Mouse (Mus musculus) adrenal gland, adult 2 months (tissue): Measurements from ENCODE around the gene Stx5a. TPM values are rescaled to one million over a fixed set of nuclear protein-coding genes. Genes with fewer than 3 reads are reported as not detected.
"Not testable (repeated sequence)": the region's sequence is repeated elsewhere in the genome, so short reads cannot be mapped to it uniquely, and the experiment has no call there.

Experiments used
- DNase-seq: peaks from one replicate; pipeline ENCODE4 v3.0.0; 2021
- polyA plus RNA-seq: library from polyadenylated mRNA; depleted of rRNA; stranded (reverse); fragments of >200 nt; gene quantifications from 2 replicates; pipeline ENCODE4 v1.2.3, GENCODE M21; 2012
- total RNA-seq, 2 experiments: library from RNA; stranded (reverse); gene quantifications; 2 replicates each; pipeline ENCODE4 v1.2.3; 2021

Stx5a gene
- total and polyA plus RNA-seq, 3 experiments, result 67.1 to 95.4 (median 80.4) TPM

DNA sequence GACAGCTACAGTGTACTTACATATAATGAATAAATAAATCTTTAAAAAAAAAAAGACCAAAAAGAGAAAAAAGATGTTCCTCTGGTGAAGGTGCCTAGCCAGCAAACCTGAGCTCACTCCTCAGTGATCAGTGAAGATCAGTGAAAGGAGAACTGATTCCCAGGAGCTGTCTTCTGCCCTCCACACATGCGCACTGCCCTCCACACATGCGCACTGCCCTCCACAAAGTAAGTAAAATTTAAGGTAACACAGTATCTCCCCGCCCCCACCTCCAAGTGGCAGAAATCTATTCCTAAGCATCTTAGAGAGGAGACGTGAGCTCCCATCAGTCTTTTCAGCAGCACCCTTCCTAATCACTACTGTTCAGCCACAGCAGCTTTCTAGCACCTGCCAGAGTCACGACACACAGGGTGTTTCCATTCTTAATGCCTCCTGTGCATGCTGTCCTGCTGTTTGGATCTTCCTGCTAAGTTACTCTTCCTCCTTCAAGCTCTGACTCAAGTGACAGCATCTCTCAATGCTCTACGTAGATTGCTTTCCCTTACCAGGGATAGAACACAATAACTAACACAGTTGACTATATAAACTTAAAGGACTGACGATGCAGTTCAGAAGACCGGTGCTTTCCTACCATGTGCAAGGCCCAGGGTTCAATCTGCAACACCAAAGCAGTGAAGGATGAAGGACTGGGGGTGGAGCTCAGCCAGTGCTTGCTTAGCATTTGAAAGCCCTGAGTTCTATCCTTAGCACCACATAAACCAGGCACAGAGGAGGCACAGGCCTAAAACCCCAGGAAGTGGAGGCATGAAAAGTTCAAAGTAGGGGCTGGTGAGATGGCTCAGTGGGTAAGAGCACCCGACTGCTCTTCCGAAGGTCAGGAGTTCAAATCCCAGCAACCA, 25.1 kb upstream of the Stx5a start:
- no peak for DNase-seq

DNA sequence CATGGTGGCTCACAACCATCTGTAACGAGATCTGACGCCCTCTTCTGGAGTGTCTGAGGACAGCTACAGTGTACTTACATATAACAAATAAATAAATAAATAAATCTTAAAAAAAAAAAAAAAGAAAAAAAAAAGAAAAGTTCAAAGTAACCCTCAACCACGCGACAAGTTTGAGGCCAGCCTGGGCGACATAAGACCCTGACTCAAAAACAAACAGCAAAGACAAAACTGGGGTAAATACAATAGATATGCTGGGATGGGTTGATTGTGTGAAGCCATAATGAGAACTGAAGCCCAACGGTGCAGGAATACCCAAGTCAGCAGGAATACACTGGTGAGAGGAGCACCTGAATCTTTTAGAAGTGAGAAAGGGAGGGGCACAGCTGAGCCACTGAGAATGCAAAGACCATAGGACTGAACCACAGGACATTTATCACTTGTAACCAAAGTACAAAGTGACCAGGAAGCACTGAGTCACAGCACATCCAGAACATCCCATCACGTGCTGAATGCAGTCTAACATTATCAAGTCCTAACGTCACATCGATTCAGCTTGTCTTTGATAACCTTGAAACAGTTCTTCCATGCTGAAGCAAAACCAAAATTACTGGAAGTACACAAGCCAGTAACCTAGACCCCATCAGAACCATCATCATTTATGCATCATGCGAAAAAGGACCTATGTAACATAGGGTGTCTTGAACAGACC, 24.3 kb upstream of the Stx5a start:
- no peak for DNase-seq

DNA sequence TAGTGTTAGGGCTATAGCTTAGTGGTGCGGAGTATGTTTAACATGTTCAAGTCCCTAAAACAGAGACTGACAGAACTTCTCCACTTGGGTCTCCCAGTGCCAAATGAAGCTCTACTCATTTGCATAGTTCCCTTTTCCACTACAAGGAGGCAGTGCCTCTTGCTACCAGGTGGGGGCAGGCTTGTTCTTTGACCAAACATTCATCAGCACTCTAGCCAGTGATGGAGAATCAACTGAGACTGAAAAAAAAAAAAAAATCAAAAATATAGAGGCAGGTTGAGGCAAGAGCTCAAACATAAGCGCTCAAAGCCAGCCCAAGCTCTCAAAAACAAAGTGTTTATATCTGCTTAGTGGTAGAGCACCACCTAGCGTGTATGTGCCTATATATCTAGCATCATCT, 22.9 kb upstream of the Stx5a start:
- peak; percentile 67 for DNase-seq

DNA sequence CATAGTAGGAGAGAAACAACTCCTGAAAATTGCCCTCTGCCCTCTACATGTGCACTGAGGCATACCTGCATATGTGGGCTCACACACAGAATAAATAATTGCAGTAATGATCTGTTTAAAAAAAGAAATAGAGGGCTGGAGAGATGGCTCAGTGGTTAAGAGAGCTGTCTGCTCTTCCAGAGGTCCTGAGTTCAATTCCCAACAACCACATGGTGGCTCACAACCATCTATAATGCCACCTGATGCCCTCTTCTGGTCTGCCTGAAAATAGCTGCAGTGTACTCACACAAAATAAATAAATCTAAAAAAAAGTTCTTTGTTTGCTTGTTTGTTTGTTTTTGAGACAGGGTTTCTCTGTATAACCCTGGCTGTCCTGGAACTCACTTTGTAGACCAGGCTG, 22.2 kb upstream of the Stx5a start:
- not testable (repeated sequence) for DNase-seq

DNA sequence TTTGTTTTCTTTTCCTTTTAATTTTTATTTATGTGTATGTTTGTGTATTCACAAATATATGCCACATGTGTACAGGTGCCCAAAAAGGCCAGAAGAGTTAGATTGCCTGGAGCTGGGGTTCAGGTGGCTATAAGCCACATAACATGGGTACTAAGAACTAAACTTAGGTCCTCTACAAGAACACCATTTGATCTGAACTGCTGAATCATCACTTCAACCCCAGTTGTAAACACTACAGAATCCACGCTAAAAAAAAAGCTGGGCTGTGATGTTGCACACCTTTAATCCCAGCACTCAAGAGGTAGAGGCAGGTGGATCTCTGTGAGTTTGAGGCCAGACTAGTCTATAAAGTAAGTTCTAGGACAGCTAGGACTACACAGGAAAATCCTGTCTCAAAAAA, 19.8 kb upstream of the Stx5a start:
- DNase-seq, result no peak

DNA sequence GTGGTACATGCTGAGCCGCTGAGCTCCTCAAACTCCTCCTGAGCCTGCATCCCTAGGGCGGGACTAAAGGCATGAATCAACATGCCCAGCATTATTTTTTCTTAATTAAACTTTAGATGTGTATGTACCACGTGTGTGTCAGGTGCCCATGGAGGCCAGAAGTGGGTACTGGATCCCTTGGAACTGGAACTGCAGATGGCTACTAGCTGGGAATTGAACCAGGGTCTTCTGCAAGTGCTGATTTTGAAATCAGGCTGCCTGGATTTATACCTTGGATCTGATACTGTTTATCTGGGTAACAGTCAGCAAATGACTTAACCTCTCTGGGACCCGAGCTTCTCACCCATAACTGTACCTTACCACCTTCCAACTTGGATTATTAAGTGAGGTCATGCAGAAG, 19.2 kb upstream of the Stx5a start:
- DNase-seq, result no peak

DNA sequence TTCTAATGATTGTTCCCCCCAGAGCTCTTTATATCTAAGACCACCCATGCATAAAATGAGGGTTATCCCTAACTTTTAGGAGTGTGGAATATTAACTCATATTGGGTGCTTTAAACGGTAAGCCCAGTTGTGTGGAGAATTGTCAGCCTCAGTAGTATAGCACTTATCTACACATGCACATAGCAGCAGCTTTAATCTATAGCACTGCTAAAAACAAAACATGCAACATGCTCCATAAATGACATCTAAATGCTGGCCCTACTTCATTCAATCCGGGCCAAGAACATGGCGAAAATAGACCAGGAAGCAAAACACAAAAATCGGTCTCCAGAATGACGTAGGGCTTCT, 18.7 kb upstream of the Stx5a start:
- no peak for DNase-seq

DNA sequence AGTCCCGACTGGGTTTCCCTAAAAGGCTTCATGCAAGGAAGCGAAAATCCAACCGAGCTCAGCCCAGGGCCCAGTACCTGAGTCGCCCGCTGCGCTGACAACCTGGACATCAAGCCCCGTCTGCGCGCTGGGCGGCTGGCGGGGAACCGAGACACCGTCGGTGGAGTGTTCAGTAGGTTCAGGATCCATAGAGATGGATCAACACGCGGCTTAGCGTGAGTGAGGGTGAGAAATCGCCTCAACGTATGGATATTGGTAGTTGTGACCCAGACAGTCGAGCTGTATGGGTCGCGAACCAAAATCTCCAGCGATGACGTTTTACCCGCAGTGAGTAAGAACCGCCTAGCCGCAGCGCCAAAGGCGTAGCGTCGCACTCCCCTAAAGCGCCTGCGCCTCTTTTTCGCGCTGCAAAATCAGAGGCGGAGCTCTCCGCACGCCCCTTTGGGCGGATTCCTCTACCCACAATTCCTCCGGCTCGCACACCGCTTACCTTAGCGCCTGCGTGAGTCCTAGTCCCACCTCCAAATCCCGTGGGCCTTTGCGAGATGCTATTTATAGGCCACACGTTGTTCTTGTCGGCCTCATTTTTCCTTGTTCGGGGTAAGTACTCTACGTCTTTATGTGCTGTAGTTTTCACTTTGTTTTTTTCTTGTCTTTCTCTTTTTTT, 18.2 kb upstream of the Stx5a start, which contains the start of gene Slc3a2:
Slc3a2 (minus strand) TSS at position 463 of the 667 bp plus-strand sequence.
- peak; percentile 98 for DNase-seq

DNA sequence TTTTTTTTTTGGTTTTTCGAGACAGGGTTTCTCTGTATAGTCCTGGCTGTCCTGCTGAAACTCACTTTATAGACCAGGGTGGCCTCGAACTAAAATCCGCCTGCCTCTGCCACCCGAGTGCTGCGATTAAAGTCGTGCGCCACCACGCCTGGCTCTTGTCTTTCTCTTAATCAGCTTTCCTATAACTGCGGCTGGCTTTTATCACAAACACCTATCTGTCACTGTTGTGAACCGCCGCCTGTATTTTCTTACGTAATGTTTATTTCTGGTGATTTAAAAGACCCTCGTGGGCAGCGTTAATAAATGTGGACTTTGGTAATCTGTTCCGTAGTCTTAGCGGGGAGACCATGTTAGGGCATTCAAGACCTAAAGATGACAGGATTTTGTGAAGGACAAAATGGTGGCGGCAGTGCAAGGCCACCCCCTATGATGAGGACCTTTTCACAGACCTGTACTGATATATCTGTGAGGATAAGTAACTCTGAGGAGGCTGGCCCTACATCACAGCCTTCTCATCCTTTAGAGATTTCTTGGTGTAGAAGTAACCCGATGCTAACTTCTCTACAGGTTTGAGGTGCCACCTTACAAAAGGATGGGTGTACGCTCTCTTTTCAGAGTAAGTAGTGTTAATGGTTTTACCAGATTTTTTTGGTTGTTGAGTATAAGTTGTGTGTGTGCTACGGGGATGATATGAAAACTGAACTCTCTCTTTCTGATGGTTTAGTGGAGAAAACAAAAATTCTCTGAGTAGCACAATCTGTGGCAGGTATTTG, 17.5 kb upstream of the Stx5a start:
- DNase-seq, result no peak

DNA sequence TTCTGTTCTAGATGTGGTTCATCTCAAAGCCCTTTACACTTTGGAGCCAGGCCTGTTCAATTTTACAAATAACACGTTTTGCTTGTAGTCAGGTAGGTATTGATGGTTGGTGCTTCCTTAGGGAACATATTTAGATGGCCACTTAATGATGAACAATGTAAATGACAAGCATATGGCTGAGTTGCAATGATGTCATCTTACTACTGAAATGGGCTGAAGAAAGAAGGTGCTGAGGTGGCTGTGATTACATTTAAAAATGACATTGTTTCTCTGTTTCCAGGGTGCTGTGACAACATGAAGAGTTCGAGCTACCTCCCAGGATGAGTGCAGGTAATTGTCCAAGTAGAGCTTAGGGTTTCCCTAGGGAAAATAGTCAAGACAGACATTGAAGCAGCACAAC, 16.8 kb upstream of the Stx5a start:
- DNase-seq, result no peak

DNA sequence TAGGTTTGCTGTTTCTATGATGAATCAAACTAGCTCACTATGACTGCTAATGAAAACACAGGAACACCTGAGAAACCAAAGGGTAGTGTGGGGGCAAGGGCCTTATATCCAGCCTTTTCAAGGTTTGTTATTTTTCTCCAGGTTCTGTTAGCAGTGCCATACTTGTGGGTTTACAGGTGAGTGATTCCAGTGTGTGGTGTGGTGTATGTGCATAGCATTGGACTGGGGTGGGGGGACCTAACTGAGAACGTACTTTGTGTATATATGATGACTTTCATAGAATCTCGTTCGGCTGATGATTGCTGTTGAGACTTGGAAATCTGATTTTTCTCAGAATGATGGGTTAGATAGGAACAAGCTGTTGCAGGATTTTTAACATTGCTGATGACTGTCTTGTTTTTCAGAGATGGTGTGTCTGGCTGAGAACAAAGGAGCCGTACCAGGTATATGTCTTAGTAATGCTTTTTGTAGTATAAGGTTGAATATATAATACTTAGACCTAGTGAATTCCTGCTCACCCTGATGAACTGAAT, 16.1 kb upstream of the Stx5a start:
- no peak for DNase-seq

DNA sequence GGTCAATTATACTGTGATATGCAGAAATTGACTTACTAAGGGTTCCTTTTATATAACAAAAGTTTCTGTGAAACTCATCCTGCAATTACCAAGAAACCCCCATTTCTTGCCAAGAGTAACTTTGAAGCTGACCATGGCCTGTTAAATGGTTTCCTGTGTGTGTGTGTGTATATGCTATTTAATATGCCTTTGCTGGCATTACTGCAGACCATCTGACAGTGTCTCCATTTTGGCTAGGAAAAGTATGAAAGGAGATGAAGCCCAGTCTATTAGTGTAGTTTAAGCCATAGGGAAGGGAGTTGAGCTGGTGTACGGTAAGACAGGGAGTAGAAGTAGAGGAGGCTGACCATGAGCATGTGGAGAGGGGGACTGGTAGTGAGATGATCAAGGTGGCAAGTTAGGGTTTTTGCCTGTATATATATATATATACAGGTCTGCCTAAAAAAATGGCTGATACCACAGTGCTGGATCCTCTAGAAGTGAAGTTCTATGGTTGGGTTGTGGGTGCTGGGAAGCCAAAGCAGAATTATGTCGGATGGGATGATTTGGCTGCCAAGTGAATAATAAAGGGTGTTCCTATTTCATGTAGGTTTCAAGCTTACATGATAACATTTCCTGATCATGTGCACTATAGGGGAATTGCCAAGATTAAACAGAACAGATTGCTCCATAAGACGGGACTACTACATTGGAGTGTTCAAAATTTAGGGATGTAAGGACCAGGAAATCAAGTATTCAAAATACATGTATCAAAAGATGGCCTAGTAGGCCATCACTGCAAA, 14.4 kb upstream of the Stx5a start:
- DNase-seq, result no peak

DNA sequence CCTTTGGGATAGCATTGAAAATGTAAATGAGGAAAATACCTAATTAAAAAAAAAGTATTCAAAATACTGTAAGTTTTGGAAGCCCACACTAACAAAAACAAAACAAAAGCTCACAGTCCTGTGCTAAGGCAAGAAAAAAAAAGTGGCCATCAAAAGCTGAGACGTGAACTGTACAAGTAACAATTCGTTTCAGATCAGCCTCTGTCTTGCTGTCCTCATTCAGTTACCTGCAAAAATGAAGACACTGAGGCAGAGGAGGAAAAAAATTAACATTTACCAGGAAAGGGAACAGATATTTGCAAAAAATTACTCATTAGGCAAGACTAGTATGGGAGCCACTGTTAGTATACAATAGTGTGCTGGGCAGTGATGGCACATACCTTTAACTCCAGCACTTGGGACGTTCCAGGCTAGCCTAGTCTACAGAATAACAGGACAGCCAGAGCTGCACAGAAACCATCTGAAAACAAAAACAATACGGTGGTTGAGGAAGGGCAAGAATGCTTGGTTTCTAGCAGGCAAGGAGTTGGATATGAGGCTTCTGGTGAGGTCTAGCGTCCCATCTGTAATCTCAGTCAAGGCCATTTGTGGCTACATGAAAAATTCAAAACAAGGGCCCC, 13.6 kb upstream of the Stx5a start:
- DNase-seq, result no peak

DNA sequence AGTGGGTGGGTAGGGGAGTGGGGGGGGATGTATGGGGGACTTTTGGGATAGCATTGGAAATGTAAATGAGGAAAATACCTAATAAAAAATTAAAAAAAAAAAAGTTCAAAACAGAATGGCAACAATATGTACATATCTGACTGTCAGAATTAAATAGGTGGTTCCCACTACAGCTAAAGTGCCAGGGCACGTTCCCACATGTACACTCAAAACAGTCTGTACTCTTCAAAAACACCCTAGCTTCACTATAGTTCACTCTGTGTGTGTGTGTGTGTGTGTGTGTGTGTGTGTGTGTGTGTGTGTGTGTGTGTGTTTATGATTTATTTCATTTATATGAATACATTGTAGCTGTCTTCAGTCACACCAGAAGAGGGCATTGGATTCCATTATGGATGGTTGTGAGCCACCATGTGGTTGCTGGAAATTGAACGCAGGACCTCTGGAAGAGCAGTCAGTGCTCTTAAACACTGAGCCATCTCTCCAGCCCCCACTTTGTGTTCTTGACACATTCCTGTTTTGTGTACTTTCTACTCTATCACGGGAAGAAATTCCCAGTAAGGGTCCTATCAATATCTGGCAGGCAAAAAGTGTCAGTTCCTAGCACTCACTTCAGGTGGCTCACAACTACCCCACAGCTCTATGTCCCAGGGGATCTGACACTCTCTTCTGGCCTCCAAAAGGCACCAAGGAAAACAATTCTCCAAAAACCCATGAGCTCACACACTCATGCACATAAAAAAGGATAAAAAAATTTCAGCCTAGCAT, 12.7 kb upstream of the Stx5a start:
- DNase-seq, result not testable (repeated sequence)

DNA sequence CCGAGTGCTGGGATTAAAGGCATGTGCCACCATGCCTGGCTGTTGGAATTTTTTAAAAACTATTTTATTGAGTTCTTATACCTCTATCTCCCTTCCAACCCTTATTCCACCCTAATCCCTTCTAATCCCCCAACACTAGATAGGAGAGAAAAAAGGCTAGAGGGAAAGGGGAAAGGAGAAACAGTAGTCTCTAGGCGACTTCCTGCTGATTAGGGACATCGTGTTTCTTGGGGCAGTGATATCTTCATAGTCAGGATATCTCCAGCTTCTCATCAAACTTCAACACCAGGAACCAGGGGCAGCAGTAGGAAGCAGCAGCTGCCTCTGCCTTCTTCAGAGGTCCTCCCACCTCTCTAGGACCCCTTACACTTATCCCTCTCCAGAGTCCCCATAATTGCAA, 6.9 kb upstream of the Stx5a start:
- DNase-seq, result no peak

DNA sequence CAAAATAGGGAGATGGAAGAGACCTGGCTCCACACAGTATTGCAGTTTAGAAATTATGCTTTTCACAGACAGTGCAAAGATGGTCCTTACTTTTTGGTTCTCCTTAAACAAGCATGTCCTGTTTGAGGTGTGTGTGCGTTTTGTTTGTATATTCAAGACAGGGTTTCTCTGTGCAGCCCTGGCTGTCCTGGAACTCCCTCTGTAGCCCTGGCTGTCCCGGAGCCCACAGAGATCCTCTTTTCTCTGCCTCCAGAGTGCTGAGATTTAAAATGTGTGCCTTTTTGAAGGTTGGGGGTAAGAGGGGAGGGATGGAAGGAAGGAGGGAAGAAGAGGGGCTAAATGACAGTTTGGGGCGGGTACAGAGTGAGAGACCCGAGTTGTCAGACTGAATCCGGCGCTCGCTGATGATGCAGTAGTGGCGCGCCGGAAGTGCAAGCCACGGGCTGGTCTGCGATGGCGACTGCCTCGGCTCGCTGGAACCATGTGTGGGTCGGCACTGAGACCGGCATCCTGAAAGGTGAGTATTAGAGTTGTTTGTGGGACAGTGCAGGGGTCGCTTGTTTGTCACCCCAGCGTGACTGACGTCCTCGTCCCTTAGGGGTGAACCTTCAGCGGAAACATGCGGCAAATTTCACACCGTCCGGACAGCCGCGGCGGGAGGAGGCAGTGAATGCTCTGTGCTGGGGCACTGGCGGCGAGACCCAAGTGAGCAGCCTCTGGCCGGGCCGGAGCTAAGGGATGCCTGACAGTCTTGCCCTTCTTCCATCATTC, 5.6 kb upstream of the Stx5a start, which contains the start of gene Wdr74:
Wdr74 (plus strand) TSS at position 439 of the 771 bp plus-strand sequence.
- DNase-seq, result peak; percentile 94

DNA sequence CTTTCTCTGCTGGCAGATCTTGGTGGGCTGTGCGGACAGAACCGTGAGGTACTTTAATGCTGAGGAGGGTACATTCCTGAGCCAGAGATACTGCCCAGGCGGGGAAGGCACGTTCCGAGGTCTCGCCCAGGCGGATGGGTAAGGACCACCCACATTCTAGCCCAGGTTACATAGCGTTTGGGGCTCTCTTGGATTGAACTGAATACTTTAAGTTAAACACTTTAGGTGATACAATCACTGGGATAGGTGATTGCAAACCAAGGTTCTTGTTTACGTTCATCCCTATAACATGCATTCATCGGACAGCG, 5.1 kb upstream of the Stx5a start:
- no peak for DNase-seq

DNA sequence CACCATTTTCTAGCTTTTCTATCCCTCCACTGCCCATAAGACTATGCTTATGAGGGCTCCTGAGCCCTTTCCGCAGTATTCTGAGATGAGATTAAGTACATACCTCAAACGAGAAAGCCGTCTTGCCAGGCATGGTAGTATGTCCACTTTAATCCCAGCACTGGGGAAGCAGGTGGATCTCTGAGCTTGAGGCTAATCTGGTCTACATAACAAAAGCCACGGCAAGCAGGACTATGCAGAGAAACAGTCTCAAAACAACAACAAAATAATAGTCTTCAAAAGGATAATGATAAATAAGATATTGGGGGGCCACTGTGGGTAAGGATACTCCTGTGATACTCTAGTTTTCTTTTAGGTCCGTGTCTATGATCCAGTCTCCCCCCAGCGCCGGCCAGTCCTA, 2.3 kb upstream of the Stx5a start:
- no peak for DNase-seq

DNA sequence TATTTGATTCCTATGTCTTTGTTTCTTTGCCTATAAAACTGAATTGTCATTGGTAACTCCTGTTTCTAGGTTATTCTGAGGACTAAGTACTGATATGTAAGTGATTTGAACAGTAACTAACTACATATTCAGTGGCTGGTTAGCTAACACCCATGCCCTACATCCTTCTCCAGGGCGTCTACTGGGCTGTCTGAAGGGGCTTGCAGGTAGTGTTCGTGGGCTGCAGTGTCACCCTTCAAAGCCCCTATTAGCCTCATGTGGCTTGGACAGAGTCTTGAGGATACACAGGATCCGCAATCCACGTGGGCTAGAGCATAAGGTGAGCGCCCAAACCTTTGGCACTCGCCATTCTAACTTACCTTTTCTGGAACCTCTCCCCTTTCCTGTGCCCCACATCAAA, 1.6 kb upstream of the Stx5a start:
- DNase-seq, result no peak
